Mouse (Mus musculus) gastrocnemius, postnatal 4 days (tissue): ENCODE results near the gene Meis2. TPM values are rescaled to one million over a fixed set of nuclear protein-coding genes. Genes with fewer than 3 reads are reported as not detected.

Source experiments
- DNase-seq, 2 experiments: peaks; one replicate each; pipeline ENCODE4 v3.0.0; 2021 to 2022; ENCODE audit warnings: low spot score in 2 of 2, mixed read lengths in 2 of 2
- total RNA-seq, 2 experiments: library from RNA; stranded (reverse); gene quantifications; 2 replicates each; pipeline ENCODE4 v1.2.3; 2021

Meis2 gene
- total RNA-seq, 2 experiments from 2014 or later, result 5.1 to 6.7 TPM

DNA sequence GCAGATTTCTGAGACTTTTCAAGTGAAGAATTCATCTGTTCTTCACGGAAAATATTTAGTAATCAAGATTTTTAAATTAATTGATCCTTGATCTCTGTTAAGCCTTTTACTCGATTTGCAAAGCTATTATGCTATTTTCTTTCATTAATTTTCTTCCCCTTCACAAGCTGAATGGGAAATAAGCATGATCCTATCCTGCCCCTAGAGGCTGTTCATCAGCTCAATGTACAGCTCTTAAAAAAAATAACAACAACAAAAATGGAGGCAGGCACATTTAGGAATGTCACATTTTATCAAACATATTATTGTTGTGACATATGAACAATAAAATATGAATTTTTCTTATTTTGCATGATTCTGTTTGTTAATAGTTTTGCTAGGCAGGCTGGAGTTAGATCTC, 103.5 kb downstream of the Meis2 start:
- no peak for DNase-seq

DNA sequence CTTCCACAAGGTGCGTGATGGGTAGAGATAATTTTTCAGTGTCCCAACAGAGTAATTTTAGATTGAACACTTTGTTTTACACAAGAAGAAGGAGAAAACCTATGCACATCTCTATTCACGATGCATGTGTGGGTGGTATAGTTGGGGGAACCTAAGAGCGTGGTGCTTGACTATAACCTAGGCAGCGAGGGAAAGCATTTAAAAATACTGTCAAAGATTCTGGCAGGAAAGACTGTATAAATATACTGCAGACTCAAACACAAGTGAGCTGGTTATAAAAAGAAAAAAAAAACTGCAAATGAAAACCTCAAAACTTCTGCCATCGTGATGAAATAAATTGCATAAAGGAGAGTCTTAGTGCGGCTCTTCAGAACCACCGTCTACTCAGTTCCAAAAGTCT, 105.0 kb downstream of the Meis2 start:
- DNase-seq, result no peak

GRCm38 (mm10) chr2:115956786-115957185, 108.9 kb downstream of the Meis2 start:
- no peak for DNase-seq

- DNase-seq, result no peak
Measured at GRCm38 (mm10) chr2:115950645-115951044, 115.0 kb downstream of the Meis2 start.

GRCm38 (mm10) chr2:115948630-115949426, 116.8 kb downstream of the Meis2 start:
- no peak for DNase-seq

GRCm38 (mm10) chr2:115947714-115948226, 117.9 kb downstream of the Meis2 start:
- DNase-seq, result no peak

DNA sequence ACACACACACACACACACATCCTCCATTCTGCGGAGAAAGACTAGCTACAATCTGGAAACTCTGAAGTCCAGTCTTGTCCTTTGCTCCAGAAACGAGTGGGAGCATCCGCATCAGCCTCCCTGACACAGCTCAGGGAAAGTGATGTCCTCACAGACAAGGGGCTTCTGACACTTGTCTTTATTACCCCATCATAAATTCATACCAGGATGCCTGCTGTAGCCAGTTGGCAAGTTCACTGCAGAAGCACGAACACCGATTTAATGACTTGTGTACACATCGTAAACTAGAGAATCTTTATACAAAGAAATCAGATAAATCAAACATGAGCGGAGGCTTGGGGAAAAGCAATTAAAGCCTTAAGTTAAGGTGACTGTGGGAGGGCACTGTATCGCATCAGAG, 122.6 kb downstream of the Meis2 start:
- DNase-seq, result no peak

DNA sequence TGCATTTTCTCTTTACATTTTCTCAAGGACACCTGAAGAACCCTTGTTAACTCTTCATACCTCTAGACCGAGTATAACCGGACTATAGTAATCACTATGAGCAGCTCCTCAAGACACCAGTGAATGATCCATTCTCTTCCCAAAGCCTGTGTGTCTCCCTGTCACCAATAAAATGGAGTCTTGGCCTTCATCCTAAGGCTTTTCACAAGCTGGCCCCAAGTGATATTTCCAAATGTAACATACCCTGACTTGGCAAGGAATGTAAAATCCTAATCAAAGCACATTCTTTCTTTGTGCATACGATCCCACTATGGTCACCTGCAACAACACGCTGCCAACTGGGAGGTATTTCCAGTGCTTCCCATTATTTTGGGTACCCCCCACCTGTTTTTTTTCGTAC, 125.8 kb downstream of the Meis2 start:
- DNase-seq, result no peak

GRCm38 (mm10) chr2:115938926-115939563, 126.6 kb downstream of the Meis2 start:
- DNase-seq, result peak in 1 of 2 experiments; percentile 13

- DNase-seq, result no peak
Measured at GRCm38 (mm10) chr2:115938296-115938695, 127.3 kb downstream of the Meis2 start.

DNA sequence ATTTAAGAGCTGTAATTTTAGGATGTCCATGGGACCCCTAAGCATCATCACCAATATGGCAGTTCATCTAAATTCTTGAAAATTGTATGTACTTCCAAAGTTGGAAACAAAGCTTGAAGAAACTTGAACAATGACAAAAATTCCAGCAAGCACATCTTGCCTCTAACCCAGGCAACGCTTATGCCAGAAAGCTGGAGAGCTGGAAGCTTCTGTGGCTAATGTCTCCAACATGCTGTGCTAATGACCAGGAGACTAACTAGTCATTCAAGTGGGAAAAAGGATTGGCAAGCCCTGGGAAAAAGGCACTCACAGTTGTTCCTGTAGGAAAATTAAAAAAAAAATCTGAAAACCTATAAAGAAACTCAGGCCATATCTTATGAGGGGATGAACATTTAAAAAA, 127.7 kb downstream of the Meis2 start:
- DNase-seq, result peak in 1 of 2 experiments; percentile 16

DNA sequence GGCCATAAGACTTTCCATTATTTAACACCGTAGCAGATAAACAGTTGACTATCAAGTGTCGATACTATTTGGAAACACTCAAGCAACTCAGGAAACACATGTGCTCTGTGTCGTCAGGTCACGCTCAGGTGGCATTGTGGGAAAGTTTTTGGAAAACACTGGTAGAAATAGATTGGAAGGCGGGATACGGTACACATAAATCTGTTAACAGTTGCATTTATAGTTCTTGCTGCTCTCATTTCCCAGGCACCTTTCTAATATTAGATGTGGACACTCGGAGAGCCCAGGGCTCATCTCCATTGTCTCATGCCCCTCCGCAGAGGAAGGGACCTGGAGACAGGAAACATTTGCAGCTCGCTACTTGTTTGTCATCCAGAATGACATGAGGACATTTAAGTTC, 128.9 kb downstream of the Meis2 start:
- DNase-seq, result no peak

DNA sequence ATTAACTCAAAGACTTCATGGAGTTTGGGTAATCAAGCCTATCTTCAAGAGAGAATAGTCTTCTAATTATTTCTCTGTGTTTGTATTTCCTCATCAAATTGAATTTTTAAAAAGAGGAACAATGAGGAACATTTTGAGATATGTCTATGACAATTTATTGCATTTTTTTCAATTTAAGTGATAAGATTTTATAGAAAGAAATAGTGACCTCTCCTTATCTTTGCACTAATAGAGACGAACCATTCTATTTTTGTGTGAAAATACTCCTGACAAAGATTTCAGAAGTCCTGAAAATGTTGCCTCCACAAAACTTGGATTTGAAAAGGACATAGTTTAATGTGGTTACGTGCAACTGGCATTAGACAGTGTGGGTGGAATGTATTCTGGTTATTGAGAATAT, 131.3 kb downstream of the Meis2 start:
- no peak for DNase-seq

GRCm38 (mm10) chr2:115933259-115933658, 132.4 kb downstream of the Meis2 start:
- DNase-seq, result no peak

DNA sequence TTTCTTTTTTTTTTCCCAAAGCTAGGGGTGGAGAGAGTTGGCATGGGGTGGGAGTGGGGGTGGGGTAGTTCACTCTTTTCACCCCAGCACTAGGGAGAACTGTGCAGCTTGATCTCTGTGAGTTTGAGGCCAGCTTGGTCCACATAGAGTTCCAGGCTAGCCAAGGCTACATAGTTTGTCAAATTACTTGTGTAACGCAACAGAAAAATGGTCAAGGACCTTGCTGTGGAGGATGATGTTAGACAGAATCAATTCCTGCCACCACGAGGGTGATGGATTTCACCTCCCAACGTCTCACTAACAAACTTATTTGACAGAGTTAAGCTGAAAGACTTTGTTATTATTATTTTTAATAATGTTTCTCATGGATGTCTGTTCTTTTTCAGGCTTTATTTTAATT, 139.9 kb downstream of the Meis2 start:
- DNase-seq, result no peak

GRCm38 (mm10) chr2:115924472-115924871, 141.2 kb downstream of the Meis2 start:
- no peak for DNase-seq

GRCm38 (mm10) chr2:115923247-115923646, 142.4 kb downstream of the Meis2 start:
- no peak for DNase-seq

- no peak for DNase-seq
Measured at GRCm38 (mm10) chr2:115921687-115922086, 144.0 kb downstream of the Meis2 start.

DNA sequence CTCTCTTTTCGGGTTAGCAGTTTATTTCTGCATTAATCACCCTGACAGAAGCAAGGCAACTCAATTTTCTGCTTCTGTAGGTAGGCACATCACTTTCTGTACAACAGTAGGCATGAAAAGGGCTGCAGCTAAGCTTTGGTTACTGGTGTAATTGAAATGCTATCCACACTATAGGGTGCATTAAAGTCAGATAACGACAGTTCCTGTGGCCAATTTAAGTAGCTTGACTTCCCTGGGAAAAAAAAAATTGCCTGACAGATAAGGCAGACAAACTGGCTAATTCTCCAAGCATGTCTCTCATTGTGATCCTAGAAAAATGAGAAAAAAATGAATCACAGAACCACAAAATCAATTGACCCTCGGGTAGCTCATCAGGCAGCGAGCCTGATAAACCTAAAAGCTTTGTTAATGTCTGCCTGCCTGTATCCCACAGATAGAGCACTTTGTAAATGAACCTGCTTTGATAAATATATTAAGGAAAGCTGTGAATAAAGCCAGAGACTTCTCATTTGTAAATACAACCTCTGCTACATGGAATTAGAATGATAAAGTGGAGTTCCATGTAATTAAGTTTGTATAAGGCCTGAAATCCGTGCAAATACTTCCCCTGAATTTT, 145.2 kb downstream of the Meis2 start:
- no peak for DNase-seq

GRCm38 (mm10) chr2:115919141-115920071, 146.2 kb downstream of the Meis2 start:
- no peak for DNase-seq

DNA sequence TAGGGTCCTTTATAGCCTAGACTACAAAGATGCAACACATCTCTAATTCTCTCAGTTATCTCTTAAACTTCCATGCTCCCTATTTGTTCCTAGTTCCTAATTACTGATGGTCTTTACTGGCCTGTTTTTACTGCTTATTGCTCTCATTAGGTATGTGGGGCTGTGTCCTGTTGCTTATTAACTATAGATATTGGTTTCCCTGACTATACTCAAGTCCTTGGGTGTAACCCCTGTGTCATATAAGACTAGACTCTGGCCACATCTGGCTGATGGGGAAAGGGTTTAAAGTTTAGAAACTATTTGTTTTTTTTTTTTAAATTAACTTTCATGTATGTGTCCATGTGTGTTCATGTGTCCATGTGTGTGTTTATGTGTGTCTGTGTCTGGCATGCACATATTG, 147.1 kb downstream of the Meis2 start:
- DNase-seq, result no peak
